Mouse (Mus musculus) thymus, postnatal 14 days (tissue): Measurements from ENCODE around the gene Cdk13.

Experiments
- DNase-seq: peaks from one replicate; pipeline ENCODE4 v3.0.0; 2021

Gene Cdk13

GRCm38 (mm10) chr13:17804909-17805613 is at the start of gene Cdk13:
Cdk13 (minus strand) TSS chr13:17805097.
- DNase-seq, result peak; percentile 99

- no peak for DNase-seq
These were observed 38.4 kb upstream of the Cdk13 start for GRCm38 (mm10) chr13:17843336-17843735.

- no peak for DNase-seq
These were observed 37.9 kb upstream of the Cdk13 start for GRCm38 (mm10) chr13:17842756-17843155.

GRCm38 (mm10) chr13:17839137-17839536 is 34.2 kb upstream of the Cdk13 start:
- no peak for DNase-seq

- DNase-seq, result peak; percentile 40
These were observed 33.6 kb upstream of the Cdk13 start for GRCm38 (mm10) chr13:17838484-17838851.

- DNase-seq, result no peak
These were observed 33.0 kb upstream of the Cdk13 start for GRCm38 (mm10) chr13:17837610-17838483.

- no peak for DNase-seq
These were observed 31.9 kb upstream of the Cdk13 start for GRCm38 (mm10) chr13:17836808-17837207.

GRCm38 (mm10) chr13:17832940-17833339 is 28.0 kb upstream of the Cdk13 start:
- no peak for DNase-seq

- no peak for DNase-seq
These were observed 12.3 kb upstream of the Cdk13 start for GRCm38 (mm10) chr13:17817226-17817625.

GRCm38 (mm10) chr13:17805614-17805975 is 698 bp upstream of the Cdk13 start:
- no peak for DNase-seq

- DNase-seq, result peak; percentile 72
These were observed 647 bp downstream of the Cdk13 start for GRCm38 (mm10) chr13:17804058-17804841.

GRCm38 (mm10) chr13:17803331-17804057 is 1.4 kb downstream of the Cdk13 start:
- peak; percentile 82 for DNase-seq

GRCm38 (mm10) chr13:17802880-17803279 is 2.0 kb downstream of the Cdk13 start:
- DNase-seq, result no peak

- DNase-seq, result no peak
These were observed 5.2 kb downstream of the Cdk13 start for GRCm38 (mm10) chr13:17799735-17800134.

- DNase-seq, result no peak
These were observed 9.0 kb downstream of the Cdk13 start for GRCm38 (mm10) chr13:17795757-17796456.

- no peak for DNase-seq
These were observed 21.3 kb downstream of the Cdk13 start for GRCm38 (mm10) chr13:17783643-17784042.

- DNase-seq, result no peak
These were observed 25.0 kb downstream of the Cdk13 start for GRCm38 (mm10) chr13:17779923-17780322.

- DNase-seq, result no peak
These were observed 28.6 kb downstream of the Cdk13 start for GRCm38 (mm10) chr13:17776303-17776702.

GRCm38 (mm10) chr13:17775364-17775763 is 29.5 kb downstream of the Cdk13 start:
- no peak for DNase-seq

GRCm38 (mm10) chr13:17773112-17773511 is 31.8 kb downstream of the Cdk13 start:
- DNase-seq, result no peak

GRCm38 (mm10) chr13:17772574-17772973 is 32.3 kb downstream of the Cdk13 start:
- DNase-seq, result no peak

GRCm38 (mm10) chr13:17762405-17762804 is 42.5 kb downstream of the Cdk13 start:
- no peak for DNase-seq
